In the genomic region with DNA sequence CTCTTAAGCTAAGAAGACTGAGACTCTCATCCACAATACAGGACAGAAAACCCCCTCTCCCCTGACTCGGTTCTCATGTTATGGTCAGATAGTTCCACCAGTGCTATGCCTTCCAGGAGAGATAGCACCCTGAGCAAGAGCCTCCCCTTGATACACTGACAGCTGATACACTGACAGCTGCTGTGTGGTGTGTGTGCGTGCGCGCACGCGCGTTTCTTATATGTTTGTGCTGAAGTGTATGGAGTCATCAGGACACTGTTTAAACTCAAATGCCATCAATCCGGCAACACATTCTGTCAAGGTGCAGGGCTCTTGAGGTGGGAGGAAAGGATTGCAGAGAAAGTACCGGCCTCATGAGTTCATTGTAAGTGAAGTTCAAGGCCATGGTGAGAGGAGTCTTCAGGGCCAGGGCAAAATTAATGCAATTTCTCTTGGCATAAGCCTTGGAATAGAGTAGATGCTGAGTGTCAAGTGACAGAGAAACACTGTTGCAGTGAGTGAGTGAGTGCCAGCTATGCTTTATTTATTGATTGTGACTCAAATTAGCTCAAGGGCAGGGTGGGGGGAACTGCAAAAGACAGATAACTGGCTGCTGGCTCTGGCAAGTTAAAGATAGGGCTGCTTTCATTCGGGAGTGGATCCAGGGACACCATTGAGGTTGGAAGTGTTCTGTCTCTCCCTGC, we compare ENCODE assay signal across 12 mouse cellular contexts.
A peak's percentile ranks its signal among the peaks of the same experiment; 100 is the strongest.
DNase-seq lines count a peak whose midpoint lies in the region; ATAC-seq and TF ChIP-seq lines count a peak whose summit lies in the region.
"Had no signal": no experiment of that assay in that cellular context is flagged by ENCODE, and none has a peak within 500 bp of the region (broad histone marks: within the 10 kb centered on the region; RNA-seq: fewer than 3 reads in every experiment).

No protein-coding gene starts in this region.

- no peak overlapping the region for H3K9ac ChIP-seq in heart, embryonic 15.5 days
- H3K9ac ChIP-seq in lung, embryonic 14.5 days = no peak overlapping the region
- H3K9ac ChIP-seq in midbrain, embryonic 16.5 days (ENCODE audit: low read depth, low read length) = no peak overlapping the region
- no peak overlapping the region for H3K9ac ChIP-seq in forebrain, embryonic 16.5 days (replicated peaks; ENCODE audit: low read depth, low read length)
- H3K9ac ChIP-seq: hindbrain, embryonic 14.5 days had no signal

- peak; percentile 88 for ATAC-seq in heart, embryonic 15.5 days (replicated peaks; ENCODE audit: insufficient number of reproducible peaks, insufficient read depth, low FRiP score, low read depth)
- ATAC-seq in lung, embryonic 14.5 days (ENCODE audit: insufficient read depth) = peak; percentile 95
- no peak for ATAC-seq in midbrain, embryonic 16.5 days
- no peak for ATAC-seq in forebrain, embryonic 16.5 days

- no peaks in the 10 kb centered on the region for H3K36me3 ChIP-seq in heart, embryonic 15.5 days
- H3K36me3 ChIP-seq in lung, embryonic 14.5 days (ENCODE audit: insufficient read depth) = no peaks in the 10 kb centered on the region
- H3K36me3 ChIP-seq in midbrain, embryonic 16.5 days (ENCODE audit: control insufficient read depth, insufficient read depth, low read length) = no peaks in the 10 kb centered on the region
- H3K36me3 ChIP-seq in forebrain, embryonic 16.5 days (ENCODE audit: control insufficient read depth, insufficient read depth) = no peaks in the 10 kb centered on the region

- H3K9me3 ChIP-seq in heart, embryonic 15.5 days (replicated peaks) = no peaks in the 10 kb centered on the region
- no peaks in the 10 kb centered on the region for H3K9me3 ChIP-seq in lung, embryonic 14.5 days (ENCODE audit: low read depth, low read length)
- H3K9me3 ChIP-seq in midbrain, embryonic 16.5 days (replicated peaks; ENCODE audit: control insufficient read depth, low read length, poor library complexity, severe bottlenecking) = no peaks in the 10 kb centered on the region
- no peaks in the 10 kb centered on the region for H3K9me3 ChIP-seq in forebrain, embryonic 16.5 days (ENCODE audit: control insufficient read depth, low read length)

- TF ChIP-seq CTCF in lung, embryonic 14.5 days (IDR thresholded peaks at IDR 0.05; ENCODE audit: low read depth) = no peak

- 39% methylated on average over 10 of the region's 10 CpGs for WGBS in heart, embryonic 15.5 days
- WGBS in lung, embryonic 14.5 days = 27% methylated on average over 10 of the region's 10 CpGs
- 94% methylated on average over 10 of the region's 10 CpGs for WGBS in midbrain, embryonic 16.5 days
- WGBS in forebrain, embryonic 16.5 days = 91% methylated on average over 10 of the region's 10 CpGs

- peak overlapping the region; percentile 59 for H3K27ac ChIP-seq in heart, embryonic 15.5 days
- no peak overlapping the region; the same call in 1 of the 2 replicates for H3K27ac ChIP-seq in lung, embryonic 14.5 days (ENCODE audit: low read depth)
- no peak overlapping the region for H3K27ac ChIP-seq in midbrain, embryonic 16.5 days (ENCODE audit: low read length)
- no peak overlapping the region for H3K27ac ChIP-seq in forebrain, embryonic 16.5 days (ENCODE audit: low read length)
- H3K27ac ChIP-seq: hindbrain, embryonic 14.5 days had no signal

- peaks cover 24% of the 10 kb centered on the region for H3K4me1 ChIP-seq in heart, embryonic 15.5 days (replicated peaks)
- H3K4me1 ChIP-seq in lung, embryonic 14.5 days (ENCODE audit: insufficient read depth) = no peaks in the 10 kb centered on the region
- H3K4me1 ChIP-seq in midbrain, embryonic 16.5 days (ENCODE audit: control insufficient read depth, insufficient read depth, low read length) = peaks cover 2% of the 10 kb centered on the region; the same call in 1 of the 2 replicates
- H3K4me1 ChIP-seq in forebrain, embryonic 16.5 days (replicated peaks; ENCODE audit: control insufficient read depth, insufficient read depth, low read length) = no peaks in the 10 kb centered on the region; the same call in 1 of the 2 replicates

- DNase-seq in adrenal gland, adult 2 months = peak; percentile 79
- peak; percentile 66 for DNase-seq in adrenal gland, postnatal 14 days
- DNase-seq in lung, embryonic 14.5 days = peak; percentile 90
- DNase-seq in right cerebral cortex, postnatal 14 days = no peak
- no peak for DNase-seq in thymus, postnatal 10 days (ENCODE audit: low spot score in 2 of 2)
- DNase-seq: kidney, postnatal 10 days; thymus, postnatal 4 days had no signal

- no peaks in the 10 kb centered on the region for H3K27me3 ChIP-seq in heart, embryonic 15.5 days
- H3K27me3 ChIP-seq in lung, embryonic 14.5 days (ENCODE audit: insufficient read depth, low read length) = no peaks in the 10 kb centered on the region
- no peaks in the 10 kb centered on the region for H3K27me3 ChIP-seq in midbrain, embryonic 16.5 days (ENCODE audit: control insufficient read depth, insufficient read depth, low read depth, low read length)
- no peaks in the 10 kb centered on the region for H3K27me3 ChIP-seq in forebrain, embryonic 16.5 days (replicated peaks; ENCODE audit: control insufficient read depth, insufficient read depth, low read length)

- no peak overlapping the region for H3K4me3 ChIP-seq in heart, embryonic 15.5 days
- no peak overlapping the region for H3K4me3 ChIP-seq in lung, embryonic 14.5 days (ENCODE audit: low read depth, low read length)
- no peak overlapping the region for H3K4me3 ChIP-seq in midbrain, embryonic 16.5 days (ENCODE audit: low read depth, low read length)
- H3K4me3 ChIP-seq in forebrain, embryonic 16.5 days (replicated peaks; ENCODE audit: low read length) = no peak overlapping the region
- H3K4me3 ChIP-seq: myocyte had no signal

- peak overlapping the region; percentile 17; the same call in 1 of the 2 replicates for H3K4me2 ChIP-seq in heart, embryonic 15.5 days
- H3K4me2 ChIP-seq in lung, embryonic 14.5 days = no peak overlapping the region
- H3K4me2 ChIP-seq in midbrain, embryonic 16.5 days (ENCODE audit: low read length) = no peak overlapping the region
- no peak overlapping the region for H3K4me2 ChIP-seq in forebrain, embryonic 16.5 days (ENCODE audit: low read length)
- H3K4me2 ChIP-seq: hindbrain, embryonic 14.5 days had no signal

Comparison
In these comparisons a context has a peak if more than half of its experiments do, and no peak if none do; other contexts are left out.
1. DNase-seq: peak in adrenal gland, adult 2 months (single experiment), adrenal gland, postnatal 14 days (single experiment) and lung, embryonic 14.5 days (single experiment); none in right cerebral cortex, postnatal 14 days (single experiment) and thymus, postnatal 10 days (0 of 2).
2. ATAC-seq: peak in heart, embryonic 15.5 days (single experiment) and lung, embryonic 14.5 days (single experiment); none in midbrain, embryonic 16.5 days (single experiment) and forebrain, embryonic 16.5 days (single experiment).